Mouse (Mus musculus) liver (tissue): ENCODE measurements around the gene BC034090.
A peak's percentile ranks its signal among the peaks of the same experiment; 100 is the strongest.
"Not testable (repeated sequence)": the region's sequence is repeated elsewhere in the genome, so short reads cannot be mapped to it uniquely, and the experiment has no call there.

Experiments
- DNase-seq: peaks from one replicate; pipeline ENCODE4 v3.0.0-alpha.2; 2020; ENCODE audit warnings: mixed read lengths

BC034090 gene

GRCm38 (mm10) chr1:155243797-155244770 lies at the start of gene BC034090:
TSS of gene BC034090 (minus strand) at chr1:155244444.
- DNase-seq: no peak

- DNase-seq: no peak
Measured at GRCm38 (mm10) chr1:155293446-155293845, 49.2 kb upstream of the BC034090 start.

- no peak for DNase-seq
Measured at GRCm38 (mm10) chr1:155289411-155289810, 45.2 kb upstream of the BC034090 start.

GRCm38 (mm10) chr1:155288033-155288432 lies 43.8 kb upstream of the BC034090 start:
- DNase-seq: no peak

GRCm38 (mm10) chr1:155283808-155284207 lies 39.6 kb upstream of the BC034090 start:
- DNase-seq: no peak

DNA sequence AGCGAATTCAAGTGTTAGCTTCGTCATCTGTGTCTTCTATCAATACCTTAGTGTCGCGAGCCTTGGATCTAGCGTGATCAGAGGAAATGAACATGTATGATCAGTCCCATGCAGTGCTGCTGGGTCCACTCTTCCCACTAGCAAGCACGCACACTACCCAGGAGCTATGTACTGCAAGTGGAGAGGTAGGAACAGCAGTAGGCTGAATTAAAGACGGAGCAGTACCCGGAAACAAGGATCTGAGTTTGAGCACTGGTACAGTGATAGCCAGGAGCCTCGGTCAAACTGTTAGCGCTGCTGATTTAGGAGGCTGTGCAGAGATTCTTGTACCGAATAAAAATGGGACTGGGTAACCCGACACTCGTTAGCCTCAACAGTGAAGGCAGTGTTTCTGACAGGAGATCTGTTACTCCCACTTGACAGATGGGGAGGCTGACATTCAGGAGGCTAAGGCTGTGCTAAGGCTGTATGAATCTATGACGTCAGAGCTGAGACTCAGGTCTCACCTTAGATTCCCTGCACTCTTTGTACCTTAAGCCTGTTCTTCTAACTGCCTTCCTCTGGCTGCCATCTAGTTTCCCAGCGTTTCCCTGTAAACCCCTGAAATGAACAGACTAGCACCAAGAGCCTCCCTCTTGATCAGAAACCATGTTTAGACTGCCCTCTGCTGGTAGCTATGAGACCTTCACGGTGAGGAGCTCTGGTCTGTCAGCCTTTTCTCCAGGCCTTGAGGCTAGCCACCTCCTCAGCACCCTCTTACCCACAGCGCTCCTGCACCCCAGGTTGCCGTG lies 37.0 kb upstream of the BC034090 start:
- DNase-seq: peak; percentile 62

- DNase-seq: no peak
Measured at GRCm38 (mm10) chr1:155280306-155280705, 36.1 kb upstream of the BC034090 start.

GRCm38 (mm10) chr1:155276381-155277033 lies 32.3 kb upstream of the BC034090 start:
- DNase-seq: peak; percentile 54

GRCm38 (mm10) chr1:155275793-155276192 lies 31.5 kb upstream of the BC034090 start:
- no peak for DNase-seq

GRCm38 (mm10) chr1:155274976-155275375 lies 30.7 kb upstream of the BC034090 start:
- DNase-seq: no peak

DNA sequence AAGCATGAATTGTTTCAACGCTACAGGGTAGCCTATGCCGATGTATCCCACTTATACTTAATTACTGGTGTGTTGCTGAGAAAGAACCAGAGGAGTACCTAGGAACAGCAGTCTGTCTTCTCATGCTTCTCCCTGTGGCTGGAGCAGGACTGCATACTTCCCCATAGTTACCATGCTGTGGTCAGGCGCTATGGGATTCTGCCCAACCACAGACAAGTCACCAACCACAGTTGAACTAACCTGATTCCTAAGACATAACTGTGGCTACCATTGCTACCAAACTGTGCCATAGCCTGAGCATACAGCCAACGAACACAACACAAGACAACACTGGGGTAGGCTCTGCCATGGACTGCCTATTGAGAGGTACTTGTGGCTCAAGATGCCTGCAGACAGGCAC lies 28.7 kb upstream of the BC034090 start:
- DNase-seq: no peak

GRCm38 (mm10) chr1:155262496-155262895 lies 18.3 kb upstream of the BC034090 start:
- not testable (repeated sequence) for DNase-seq

DNA sequence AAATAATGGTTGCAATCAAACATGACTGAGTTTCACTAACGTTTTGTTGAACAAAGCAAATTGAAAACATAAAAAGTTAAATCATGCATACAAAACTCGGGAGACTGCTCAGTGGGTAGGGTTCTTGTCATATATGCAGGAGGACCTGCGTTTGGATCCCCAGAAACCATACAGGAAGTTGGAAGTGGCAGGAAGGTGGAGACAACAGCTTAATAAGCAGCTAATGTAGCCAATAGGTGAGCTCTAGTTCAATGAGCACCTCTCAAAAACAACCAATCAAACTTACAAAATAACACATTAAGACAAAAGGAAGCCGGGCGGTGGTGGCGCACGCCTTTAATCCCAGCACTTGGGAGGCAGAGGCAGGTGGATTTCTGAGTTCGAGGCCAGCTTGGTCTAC lies 10.1 kb upstream of the BC034090 start:
- DNase-seq: no peak

DNA sequence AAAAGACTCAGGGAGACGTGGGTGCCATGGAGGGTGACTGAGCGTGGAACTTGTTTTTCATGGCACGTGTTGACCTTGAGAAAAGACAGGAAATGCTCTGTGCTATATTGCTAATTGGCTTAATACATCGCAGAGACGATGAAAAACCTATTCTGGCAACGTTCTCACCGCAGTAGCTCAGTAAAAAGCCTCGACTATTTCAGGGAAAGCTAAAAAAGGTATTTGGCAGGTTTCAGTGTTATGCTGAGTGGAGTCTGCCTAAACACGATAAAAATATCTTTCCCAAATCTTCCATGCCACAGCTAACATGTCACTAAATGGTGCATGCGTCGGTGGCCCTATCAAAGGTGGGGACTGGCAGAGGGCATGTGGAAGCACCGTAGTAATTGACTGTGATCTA lies 8.9 kb upstream of the BC034090 start:
- DNase-seq: no peak

DNA sequence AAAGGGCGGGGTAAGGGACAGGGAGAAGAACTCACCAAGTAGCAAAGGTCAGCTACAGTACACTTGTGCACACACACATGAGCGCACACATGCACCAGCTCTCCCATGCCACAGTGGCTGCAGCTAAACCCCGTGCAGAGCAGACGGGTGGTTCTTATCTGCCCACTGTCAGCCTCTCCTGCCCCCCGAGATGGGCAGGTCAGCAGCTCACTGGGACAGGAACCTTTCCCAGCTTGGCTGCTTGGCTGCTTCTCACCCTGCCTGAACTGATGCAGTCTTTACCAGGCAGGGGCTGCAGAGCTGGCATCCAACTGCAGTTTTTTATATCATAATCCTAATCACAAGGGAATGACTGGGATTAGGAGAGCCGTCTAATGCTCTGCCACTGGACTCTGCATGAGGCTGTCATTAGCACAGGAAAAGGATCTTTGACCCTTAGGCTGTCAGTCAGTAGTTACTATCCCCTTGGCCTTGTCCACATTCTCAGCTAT lies 8.4 kb upstream of the BC034090 start:
- peak; percentile 35 for DNase-seq

DNA sequence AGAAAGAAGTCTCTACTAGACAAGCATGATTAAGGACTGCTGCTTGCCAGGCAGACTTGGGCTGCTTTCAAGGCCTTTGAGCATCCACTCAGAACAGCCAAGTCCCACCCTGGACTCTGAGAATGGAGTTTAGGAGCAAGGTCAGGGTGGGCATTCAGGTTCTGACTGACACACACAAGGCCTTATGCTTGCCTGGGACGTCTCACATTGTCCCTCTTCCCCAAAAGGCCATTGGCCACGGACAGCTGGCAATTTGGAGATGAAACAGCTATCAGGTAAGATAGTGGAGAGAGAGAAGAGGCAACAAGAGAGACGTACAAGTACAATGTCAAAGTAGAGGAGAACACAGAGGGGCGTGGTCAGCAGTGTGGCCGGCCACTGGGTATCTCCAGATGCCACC lies 7.4 kb upstream of the BC034090 start:
- DNase-seq: no peak

DNA sequence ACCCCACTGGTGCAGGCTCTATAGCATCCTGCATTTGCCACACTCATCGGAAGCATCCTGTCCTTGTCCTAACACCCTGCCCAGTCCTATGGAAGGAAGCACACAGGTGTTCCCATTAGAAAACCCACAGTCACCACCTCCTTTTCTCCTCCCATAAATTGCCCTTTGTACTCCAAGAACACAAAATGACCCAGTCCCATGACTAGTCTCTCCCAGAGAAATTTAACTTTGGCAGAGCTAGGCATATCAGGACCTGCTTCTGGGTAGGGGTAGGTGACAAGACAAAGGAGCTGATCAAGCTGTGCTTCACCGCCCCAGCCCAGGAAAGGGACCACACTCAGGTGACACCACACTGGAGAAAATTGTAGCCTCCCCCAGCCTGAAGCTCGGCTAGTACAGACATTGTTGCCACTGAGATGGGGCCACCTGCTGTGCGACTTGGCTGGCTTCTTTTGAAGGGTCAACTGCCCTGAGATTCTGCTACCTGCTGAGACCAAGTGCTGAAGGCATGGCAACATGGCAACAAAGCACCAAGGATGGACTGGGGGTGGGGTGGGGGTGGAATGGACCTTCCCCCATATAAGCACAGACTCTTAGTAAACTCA lies 6.4 kb upstream of the BC034090 start:
- no peak for DNase-seq

GRCm38 (mm10) chr1:155249896-155250295 lies 5.7 kb upstream of the BC034090 start:
- no peak for DNase-seq

GRCm38 (mm10) chr1:155248041-155248440 lies 3.8 kb upstream of the BC034090 start:
- no peak for DNase-seq

DNA sequence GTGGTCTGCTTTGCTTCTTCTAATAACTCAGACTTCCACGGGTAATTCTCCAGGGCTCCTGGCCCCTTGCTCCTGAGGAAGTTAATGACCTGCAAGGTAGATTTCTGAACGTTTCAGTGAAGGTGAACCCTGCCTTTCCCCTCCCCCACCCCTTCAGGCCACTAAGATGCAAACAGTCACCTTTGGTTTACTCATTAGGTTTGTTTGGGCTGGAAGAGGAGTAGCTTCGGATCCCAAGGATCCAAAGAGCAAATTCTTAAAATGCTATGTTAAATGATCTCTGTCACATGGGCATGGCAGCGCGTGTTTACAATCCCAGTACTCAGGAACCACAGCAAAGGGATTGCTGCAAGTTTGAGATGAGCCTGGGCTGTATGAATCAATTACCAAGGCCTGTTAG lies 3.2 kb upstream of the BC034090 start:
- DNase-seq: no peak

- DNase-seq: no peak
Measured at GRCm38 (mm10) chr1:155245516-155245915, 1.3 kb upstream of the BC034090 start.

- no peak for DNase-seq
Measured at GRCm38 (mm10) chr1:155244771-155245211, 547 bp upstream of the BC034090 start.

DNA sequence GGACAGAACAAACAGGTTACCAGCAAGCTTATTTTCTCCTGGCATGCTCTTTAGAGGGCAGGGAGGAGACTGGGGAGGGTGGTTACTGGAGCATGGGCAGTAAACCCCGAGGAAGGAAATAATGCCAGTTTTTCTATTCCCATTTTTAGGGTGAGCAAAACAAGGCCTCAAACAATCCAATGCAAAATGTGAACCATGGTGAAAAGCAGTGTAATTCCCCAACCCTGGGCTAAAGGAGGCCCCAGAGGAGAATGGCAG lies 1.8 kb downstream of the BC034090 start:
- no peak for DNase-seq
